Mouse (Mus musculus): ENCODE data around the gene Arhgap40.

Gene Arhgap40

GRCm38 (mm10) chr2:158512528-158512927 is at the start of gene Arhgap40:
Gene Arhgap40, plus strand, starts transcription at chr2:158512796.
- DNase-seq, result no peak

DNA sequence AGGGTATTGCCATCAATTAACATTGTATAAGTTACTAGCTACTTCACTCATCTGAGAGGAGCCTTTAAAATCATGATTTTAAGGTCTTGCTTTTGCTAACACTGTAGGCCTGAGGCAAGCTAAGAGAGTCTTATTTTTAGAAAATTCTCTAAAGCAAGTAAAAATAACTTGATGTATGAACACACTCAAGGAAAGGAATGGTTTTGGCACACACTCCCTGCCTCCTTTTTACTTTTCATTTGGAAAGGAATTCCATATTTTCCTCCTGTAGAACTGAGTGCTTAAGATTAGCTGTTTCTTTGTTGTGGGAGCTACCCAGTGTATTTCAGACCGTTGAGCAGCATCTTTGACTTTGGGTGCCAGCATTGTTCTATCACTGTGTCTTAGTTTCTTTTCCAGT is 38.4 kb upstream of the Arhgap40 start:
- no peak for DNase-seq

GRCm38 (mm10) chr2:158477640-158478039 is 35.0 kb upstream of the Arhgap40 start:
- DNase-seq, result no peak

DNA sequence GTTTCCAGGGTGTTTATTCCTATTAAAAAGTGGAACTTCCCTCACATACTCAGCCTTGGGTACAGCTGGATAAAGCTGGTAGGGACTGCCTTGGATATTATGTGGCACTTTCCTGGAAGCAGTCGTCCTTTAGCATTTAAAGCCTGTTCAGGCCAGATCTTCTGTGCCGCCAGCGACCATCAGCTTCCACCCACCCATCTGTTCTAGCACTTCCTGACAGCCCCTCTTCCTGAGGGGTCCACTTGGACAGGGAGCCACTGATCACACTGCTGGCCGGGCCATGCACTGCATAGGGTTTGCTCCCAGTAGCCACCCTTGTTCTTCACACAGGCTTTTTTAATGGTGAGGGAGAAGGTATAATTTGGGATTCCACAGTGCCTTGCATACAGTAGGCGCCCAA is 14.1 kb upstream of the Arhgap40 start:
- no peak for DNase-seq

DNA sequence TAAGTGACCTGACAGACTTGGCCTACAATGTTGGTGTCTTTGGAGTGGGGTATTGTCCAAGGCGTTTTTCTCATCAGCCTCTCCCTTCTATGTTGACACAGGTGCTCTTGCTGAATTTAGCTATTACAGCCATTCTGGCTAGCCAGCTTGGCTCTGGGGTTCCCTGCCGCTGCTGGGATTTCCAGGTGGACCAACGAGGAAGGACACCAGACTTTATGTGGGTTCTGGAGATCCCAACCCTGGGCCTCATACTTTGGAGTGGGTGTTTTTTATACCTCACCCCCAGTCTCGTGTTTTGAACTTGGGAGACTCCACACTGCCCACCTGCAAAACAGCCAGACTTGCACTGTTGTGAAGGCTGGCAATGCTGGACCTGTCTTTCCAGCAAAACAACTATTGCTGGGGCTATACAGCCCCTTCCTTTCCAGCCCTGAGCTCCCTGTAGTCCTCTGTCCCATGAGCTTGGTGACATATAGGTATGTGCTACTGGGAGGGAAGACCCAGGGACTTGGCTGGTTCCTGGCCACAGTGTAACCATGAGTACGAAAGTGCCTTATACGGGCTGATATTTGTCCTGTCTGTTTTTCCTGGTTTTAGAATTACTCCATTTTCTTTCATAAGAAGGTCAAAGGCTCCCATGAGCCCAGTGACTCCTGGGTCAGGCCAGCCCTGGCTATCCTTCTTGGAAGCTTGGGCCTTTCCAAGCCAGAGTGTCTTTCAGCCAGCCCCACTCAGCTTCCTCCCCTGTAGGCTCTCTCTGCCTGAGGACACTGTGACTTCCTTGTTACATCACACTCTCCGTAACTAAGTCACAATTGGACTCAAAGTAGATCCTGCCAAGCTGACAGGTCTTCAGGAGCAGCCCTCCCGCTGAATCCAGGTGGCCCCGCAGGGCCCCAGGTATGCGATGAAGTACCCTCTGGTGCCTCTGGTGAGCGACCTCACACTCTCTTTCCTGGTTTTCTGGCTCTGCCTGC is 10.5 kb upstream of the Arhgap40 start, which contains the start of gene Adig:
Gene Adig (plus strand): TSS at position 777 of the 977 bp plus-strand sequence.
- no peak for DNase-seq

DNA sequence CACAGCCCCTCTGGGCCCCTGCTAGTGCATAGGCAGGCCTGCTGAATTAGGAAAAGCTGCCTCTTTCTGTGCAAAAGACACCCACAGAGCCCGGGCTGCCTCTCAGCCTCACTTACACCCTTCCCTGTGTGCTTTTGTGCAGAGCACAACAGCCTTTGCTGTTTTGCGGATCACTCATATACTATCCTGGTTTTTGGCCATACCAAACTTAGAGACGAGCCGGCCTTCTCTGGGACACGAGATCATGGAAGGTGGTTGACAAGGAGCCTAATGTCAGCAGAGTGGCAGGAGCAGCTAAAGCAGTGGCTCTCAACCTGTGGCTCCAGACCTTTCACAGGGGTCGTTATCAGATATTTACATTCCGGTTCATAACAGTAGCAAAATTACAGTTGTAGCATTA is 9.4 kb upstream of the Arhgap40 start:
- DNase-seq, result no peak

DNA sequence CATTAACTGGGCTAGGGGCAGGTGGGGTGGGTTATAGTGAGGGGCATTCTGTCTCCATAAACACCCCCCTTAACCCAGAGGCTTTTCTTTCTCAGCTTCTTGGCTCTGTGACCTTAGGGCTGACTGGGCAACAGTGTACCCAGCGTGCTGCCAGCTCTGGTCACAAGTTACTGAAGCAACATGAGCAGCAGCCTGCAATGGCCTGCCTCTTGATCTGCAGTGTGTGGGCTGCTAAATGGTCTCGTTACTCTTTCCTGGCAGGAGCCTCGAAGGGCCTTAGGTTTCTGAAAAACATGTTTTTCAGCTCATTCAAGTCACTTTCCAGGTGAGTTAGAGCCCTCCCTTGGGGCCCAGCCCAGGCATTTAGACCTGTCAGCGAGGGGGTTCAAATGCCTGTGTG is 8.9 kb upstream of the Arhgap40 start:
- no peak for DNase-seq

- no peak for DNase-seq
These were observed 6.1 kb upstream of the Arhgap40 start for GRCm38 (mm10) chr2:158506475-158506874.

DNA sequence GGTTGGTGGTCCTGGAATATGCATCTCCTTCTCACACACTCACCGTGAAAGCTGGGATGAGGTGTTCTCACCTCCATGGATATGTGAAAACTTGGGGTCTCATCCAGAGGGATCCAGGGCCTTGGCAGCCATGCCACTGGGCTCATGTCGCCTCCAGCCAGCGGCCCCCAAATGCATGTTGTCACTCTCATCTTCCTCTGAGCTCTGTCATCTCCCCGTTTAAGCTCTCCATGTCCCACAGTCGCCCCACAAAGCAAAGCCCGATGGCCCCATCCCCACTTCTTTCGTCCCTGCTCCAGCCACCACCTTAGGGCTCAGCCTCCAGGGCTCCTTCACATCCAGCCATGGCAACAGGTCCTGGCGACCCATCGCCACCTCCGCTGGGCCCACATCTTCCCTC is 5.5 kb upstream of the Arhgap40 start:
- DNase-seq, result no peak

DNA sequence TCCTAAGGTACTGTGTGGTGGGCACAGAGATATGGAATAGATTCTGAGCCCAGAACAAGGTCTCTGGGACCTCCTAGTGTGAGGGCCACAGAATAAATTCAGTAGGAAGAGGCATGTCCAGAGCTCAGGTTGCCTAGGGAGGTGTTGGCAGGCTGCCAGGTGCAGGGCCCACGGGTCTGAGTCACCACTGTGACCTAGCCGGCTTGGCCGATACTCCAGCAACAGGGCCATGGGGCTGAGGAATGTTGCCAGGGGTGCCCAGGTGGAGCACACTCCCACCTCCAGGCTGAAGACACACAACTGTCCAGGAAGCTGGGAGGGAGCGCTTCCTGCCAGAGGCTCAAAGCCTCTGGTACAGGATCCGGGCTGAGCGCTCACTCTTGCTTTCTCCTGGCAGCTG is 1.9 kb upstream of the Arhgap40 start:
- peak; percentile 55 for DNase-seq

DNA sequence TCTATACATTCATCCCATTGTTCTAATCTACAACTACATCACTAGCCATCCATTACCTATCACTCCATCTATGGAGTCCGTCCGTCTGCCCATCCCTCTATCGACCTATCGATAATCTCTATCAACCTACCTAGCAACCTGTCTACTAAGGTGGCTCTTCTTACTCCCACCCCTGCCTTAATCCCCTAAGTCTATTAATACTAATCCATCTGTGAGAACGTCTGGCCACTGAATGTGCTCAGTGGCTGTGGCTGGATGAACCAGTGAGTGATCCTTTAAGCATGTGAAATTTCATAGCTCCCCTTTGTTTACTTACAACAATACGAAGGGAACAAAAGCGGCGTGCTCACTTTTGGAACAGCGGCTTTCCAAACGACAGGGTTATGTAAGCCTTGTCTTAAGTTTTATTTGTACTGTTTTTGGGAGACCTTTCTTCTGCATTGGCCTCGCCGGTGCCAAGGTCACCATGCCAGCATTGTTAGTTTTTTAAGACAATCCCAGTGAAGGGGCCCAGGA is 1.3 kb downstream of the Arhgap40 start:
- DNase-seq, result no peak

DNA sequence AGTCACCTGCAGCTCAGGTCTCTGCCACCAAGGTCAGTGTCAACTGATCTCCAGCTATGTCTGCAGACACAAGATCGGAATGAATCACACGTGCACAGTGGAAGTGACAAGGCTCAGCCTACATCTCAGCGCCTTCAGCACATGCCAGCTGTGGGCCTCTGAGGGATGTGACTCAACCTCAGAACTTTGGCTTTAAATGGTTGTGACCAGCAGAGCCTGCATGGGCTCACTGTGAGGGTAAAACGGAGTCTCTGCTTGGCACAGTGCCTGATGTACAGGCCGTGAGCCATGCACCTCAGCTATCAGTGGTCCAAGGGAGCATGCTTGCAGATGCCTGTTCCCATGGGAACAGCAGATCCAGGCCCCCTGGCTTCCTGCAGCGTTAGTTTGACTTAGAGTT is 6.0 kb downstream of the Arhgap40 start:
- DNase-seq, result no peak

GRCm38 (mm10) chr2:158519071-158519470 is 6.5 kb downstream of the Arhgap40 start:
- no peak for DNase-seq

DNA sequence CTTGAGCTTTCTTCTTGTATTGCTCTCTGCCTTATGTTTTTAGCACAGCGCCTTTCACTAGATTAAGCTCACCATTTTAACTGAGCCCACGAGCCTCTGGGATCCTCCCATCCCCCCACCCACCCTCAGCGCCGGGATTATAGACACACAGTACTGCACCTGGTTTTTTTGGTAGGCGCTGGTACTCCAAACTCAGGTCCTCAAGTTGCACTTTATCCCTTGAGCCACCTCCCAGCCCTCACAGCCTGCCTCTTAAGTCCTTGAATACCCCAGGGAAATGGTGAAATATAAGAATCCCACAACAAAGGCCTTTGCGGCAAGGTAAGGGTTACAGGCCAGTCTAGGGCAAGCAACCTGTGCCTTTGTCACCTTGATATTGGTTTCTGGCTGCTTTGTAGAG is 7.2 kb downstream of the Arhgap40 start:
- DNase-seq, result no peak

GRCm38 (mm10) chr2:158523060-158523459 is 10.5 kb downstream of the Arhgap40 start:
- DNase-seq, result peak; percentile 74

- DNase-seq, result peak; percentile 30
These were observed 11.7 kb downstream of the Arhgap40 start for GRCm38 (mm10) chr2:158524129-158524860.

GRCm38 (mm10) chr2:158534090-158534489 is 21.5 kb downstream of the Arhgap40 start:
- peak; percentile 65 for DNase-seq

- no peak for DNase-seq
These were observed 22.0 kb downstream of the Arhgap40 start for GRCm38 (mm10) chr2:158534559-158534958.

DNA sequence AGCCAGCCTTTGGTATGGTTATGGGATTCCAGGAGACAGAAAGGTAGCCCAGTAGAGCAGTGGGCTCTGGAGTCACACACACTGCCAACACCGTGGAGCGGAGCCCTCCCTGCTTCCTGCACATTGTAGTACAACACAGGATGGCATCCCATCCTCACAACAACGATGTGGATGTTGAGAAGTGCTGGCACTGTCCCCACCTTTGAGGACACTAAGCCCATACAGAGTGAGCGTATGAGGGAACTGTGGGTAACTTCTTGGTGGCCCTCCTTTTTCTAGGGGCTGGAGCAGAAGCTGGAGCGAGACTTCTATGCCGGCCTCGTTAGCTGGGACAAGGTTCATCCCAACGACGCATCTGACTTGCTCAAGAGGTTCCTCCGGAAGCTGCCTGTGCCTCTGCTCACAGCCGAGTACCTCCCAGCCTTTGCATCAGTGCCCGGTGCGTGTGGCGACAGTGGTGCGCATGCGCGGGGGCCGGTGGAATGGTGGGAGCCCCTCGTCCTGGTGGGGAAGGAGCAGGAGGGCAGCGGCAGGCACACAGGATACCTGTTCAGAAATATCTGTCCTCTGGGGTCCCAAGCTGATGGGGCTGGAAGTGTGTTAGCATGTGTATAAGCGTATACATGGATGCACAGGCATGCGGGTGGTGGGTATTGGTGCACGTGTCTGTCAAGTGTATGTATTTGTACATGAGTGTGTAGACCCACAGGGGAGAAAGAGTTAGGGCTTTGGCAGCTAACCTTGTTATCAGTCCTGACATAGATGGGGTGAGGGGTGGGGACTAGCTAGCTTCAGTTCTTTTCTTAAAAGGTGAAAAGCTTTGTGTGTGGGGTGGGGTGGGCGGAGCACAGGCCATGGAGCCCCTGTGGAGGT is 27.1 kb downstream of the Arhgap40 start:
- no peak for DNase-seq

DNA sequence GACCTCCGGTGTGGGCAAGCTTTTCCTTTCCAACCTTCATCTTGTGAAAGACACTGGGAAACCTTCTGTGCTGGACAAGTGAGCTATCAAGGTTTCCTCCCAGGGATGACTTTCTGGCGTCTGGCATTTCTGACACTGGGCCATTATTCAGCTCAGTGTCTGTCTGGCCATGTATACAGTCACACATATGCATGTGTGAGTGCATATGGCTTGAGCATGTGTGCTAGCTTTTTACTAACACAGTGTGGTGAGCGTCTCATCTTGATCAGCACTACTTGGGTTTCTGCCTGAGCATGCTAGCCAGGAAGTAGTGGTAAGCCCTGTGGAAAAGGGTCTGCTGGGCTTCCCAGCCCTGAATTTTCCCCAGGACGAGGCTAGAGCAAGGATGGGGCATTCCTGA is 28.7 kb downstream of the Arhgap40 start:
- DNase-seq, result no peak

- no peak for DNase-seq
These were observed 32.7 kb downstream of the Arhgap40 start for GRCm38 (mm10) chr2:158545266-158545665.

DNA sequence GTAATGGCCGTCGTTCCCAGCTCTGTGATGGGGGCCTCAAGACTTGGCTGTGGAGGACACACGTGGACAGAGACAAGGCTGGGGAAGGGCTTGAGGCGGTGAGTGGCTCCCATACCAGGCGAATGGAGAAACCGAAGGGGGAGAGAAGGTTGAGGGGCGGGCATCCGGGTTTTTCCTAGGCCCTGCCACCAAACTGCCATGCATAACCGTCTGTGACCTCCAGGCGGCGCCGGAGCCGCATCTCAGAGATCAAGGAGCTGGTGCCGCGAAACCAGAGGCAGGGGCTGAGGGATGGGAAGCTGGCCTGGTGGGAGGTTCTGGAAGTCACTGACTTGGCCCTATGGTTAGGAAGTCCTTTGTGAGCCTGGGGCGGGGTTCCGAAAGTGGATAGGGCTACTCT is 34.2 kb downstream of the Arhgap40 start:
- peak; percentile 79 for DNase-seq

DNA sequence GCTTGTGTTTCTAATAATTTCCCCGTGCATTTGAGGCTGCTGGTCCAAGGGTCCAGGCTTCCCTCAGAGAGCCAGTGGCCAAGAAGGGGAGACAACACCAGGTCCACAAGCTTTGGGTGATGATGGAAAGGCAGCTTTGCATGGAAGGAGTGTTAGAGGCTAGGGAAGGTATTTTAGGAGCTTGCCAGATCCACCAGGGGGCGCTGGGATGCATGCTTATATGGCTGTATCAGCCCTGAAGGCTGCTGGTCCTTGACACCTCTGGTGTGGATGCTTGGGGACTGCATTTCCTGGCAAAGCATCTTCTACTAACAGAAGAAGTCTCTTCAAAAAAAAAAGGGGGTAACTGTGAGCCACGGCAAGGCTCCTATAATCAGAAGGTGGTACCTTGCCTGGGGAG is 37.5 kb downstream of the Arhgap40 start:
- peak; percentile 79 for DNase-seq
